Mouse (Mus musculus) CD8-positive naive resting alpha-beta T cell, adult 2 months (primary cell): Measurements from ENCODE around the gene Jag1.

ENCODE experiments used
- DNase-seq, 2 experiments: peaks; one replicate each; pipeline ENCODE4 v3.0.0; 2022; ENCODE audit warnings: low read depth in 2 of 2, low spot score in 2 of 2

The Jag1 gene

GRCm38 (mm10) chr2:137101074-137101473 lies 15.4 kb downstream of the Jag1 start:
- no peak for DNase-seq

DNA sequence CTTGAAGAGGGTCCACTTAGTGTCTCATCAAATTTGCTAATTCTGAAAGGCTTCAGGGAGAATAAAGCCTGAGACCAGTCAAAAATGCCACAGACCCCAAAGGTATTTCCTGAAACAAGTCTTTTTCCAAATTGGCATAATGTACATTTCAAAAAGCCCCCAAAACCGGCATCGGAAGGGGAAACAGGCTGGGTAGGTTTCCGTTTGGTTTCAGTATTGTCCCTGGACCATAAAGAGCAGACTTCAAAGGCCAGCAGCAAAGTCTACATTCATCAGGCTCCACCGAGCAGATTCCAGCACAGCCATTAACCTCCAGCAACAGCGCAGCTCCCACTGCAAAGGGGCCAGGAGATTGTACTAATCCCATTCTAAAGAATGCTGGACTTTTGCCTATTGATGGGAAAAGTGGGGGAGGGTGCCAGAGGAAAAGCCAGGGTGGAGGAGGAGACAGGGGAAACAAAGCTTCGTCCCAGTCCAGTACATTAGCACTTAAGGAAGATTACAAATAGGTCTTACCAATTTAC lies 17.2 kb downstream of the Jag1 start:
- no peak for DNase-seq

DNA sequence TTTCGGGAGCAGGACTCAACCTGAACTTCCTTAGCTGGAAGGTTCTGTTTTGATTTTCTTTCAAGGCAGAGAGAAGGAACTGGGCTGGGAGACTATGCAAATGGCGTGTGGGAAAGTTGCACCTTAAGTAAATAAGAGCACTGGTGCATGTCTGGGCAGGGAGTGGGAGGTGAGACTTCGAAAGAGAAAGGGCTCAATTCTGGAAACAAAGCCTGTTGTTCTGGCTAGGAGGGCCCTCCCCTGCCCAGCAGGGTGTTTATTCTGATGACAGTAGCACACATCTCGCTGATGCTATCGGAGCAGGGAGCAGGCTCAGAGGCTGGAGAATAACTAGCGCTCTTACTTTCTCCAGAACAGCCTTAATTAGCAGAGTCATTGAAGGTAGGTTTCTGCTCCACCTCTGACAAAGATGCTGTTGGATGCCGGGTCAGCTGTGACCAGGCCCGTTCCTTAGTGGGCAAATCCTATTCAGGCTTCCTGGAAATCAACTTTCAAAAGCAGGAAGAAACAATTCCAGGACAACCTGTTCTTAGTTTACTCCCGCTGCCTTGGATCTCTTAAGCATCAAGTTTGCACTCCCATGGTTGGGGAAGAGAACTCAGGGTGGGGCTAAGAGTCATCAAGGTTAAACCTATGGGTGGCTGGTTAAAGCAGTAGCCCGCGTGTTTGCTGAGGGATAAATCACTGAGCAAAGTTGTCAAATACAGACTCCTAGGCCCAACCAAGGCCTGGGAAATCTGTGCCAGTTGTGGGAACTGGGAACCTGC lies 18.0 kb downstream of the Jag1 start:
- no peak for DNase-seq

GRCm38 (mm10) chr2:137096981-137097460 lies 19.4 kb downstream of the Jag1 start:
- DNase-seq = no peak

- DNase-seq = no peak
Observed at GRCm38 (mm10) chr2:137094301-137094700, 22.1 kb downstream of the Jag1 start.

DNA sequence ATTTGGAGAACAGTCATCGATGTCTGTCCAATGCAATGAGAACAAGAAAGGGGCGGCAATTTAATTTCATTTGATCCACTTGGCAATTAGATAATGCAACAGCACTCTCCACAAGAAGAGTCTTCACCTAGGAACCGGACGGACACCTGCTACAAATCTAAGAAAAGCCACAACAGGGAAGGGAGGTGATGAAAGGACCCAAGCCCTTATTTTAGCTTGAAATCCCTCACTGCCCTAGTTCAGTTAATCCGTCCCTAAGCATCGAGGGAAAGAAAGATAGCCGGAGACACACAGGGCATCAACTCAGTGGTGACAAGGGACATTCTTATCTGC lies 23.2 kb downstream of the Jag1 start:
- DNase-seq = no peak

DNA sequence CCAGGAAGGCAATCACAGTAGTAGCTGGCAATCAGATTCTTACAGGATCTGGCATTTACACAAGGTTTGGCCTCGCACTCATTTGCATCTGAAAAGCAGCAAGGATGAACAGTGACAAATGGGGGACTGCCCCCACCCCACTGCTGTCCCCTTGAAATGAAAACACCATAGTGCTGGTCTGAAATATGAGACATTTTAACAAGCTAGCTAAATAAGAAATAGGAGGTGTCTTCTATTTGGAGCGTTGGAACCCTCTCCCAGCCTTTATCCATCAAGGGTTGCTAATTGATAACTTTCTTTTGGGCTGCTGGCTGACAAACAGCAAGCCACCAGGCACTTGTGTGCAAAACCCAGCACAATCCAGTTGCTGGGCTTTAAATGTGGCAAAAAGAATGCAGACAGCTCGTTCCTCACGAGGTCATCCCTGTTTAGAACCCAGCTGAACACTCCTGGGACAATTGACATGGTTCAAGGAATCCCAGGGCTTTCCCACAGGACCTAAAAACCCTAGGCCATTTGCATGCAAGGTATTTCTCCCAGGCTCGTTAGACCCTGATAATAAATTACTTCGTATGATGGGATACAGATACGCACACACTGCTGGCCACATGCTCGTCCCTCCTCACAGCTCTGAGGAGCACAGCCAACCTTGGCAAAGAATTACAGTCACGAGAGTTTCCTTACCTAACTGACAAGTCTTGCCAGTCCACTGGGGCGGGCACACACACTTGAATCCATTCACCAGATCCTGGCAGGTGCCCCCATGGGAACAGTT lies 23.7 kb downstream of the Jag1 start:
- DNase-seq = no peak

- DNase-seq = no peak
Observed at GRCm38 (mm10) chr2:137091766-137092522, 24.5 kb downstream of the Jag1 start.

- DNase-seq = no peak
Observed at GRCm38 (mm10) chr2:137087705-137088104, 28.7 kb downstream of the Jag1 start.

- DNase-seq = no peak
Observed at GRCm38 (mm10) chr2:137086621-137087395, 29.6 kb downstream of the Jag1 start.

- no peak for DNase-seq
Observed at GRCm38 (mm10) chr2:137085257-137085656, 31.2 kb downstream of the Jag1 start.

GRCm38 (mm10) chr2:137082896-137083620 lies 33.4 kb downstream of the Jag1 start:
- no peak for DNase-seq

GRCm38 (mm10) chr2:137081001-137081400 lies 35.4 kb downstream of the Jag1 start:
- no peak for DNase-seq

- DNase-seq = no peak
Observed at GRCm38 (mm10) chr2:137080468-137080867, 36.0 kb downstream of the Jag1 start.

GRCm38 (mm10) chr2:137079721-137080320 lies 36.6 kb downstream of the Jag1 start:
- no peak for DNase-seq

- no peak for DNase-seq
Observed at GRCm38 (mm10) chr2:137078771-137079170, 37.7 kb downstream of the Jag1 start.

GRCm38 (mm10) chr2:137074313-137074620 lies 42.2 kb downstream of the Jag1 start:
- DNase-seq = no peak

GRCm38 (mm10) chr2:137073473-137074312 lies 42.8 kb downstream of the Jag1 start:
- DNase-seq = no peak
